Mouse (Mus musculus) naive thymus-derived CD4-positive, alpha-beta T cell, adult 5 months (primary cell): ENCODE measurements around the gene Mymk. TPM values are rescaled to one million over a fixed set of nuclear protein-coding genes. Genes with fewer than 3 reads are reported as not detected.

Experiments
- polyA plus RNA-seq: library from polyadenylated mRNA; unstranded; fragments of 100-300 nt; shearing (Covaris generic); gene quantifications from one replicate; pipeline ENCODE4 v1.2.1, GENCODE M21; 2017

The Mymk gene
- polyA plus RNA-seq: not detected

DNA sequence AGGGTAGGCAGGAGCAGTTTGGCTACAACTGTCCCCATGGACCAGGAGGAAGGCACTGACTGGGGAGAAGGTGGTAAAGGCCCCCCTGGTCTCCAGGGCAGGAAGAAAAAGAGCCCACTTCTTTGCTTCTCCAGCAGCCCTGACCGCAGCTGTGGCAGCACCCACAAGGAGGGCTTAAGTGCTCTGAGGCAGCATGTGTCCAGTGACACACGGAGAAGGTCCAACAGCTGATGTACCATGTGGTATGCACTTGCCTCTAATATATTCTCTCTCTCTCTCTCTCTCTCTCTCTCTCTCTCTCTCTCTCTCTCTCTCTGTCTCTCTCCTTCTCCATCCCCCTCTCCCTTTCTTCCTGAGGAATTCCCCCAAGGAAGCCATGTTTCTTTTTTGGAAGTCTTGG, at the start of gene Mymk:
Mymk (minus strand) TSS at position 202 of the 400 bp plus-strand sequence.

DNA sequence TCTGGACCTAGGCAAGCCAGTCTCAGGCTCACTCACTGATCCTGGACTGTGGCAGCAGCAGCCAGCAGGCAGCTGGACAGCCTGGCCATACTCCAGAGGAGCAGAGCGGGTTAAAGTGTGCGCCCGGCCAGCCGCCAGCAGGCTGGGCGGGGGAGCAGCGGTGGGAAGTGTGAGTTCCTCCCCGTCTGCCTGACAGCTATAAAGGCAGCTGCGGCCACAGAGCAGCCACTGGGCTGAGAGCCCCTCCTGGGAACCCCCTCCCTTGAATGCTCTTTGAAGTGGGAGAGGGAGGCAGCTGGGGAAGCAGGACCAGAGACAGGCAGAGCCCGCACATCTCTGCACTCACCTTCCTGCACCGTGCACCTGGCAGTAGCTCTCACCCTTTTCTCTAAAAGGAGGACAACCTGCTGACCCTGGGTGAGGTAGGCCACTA, 7.2 kb upstream of the Mymk start, which contains the start of gene Adamtsl2:
Adamtsl2 (plus strand) TSS at position 228 of the 433 bp plus-strand sequence.

DNA sequence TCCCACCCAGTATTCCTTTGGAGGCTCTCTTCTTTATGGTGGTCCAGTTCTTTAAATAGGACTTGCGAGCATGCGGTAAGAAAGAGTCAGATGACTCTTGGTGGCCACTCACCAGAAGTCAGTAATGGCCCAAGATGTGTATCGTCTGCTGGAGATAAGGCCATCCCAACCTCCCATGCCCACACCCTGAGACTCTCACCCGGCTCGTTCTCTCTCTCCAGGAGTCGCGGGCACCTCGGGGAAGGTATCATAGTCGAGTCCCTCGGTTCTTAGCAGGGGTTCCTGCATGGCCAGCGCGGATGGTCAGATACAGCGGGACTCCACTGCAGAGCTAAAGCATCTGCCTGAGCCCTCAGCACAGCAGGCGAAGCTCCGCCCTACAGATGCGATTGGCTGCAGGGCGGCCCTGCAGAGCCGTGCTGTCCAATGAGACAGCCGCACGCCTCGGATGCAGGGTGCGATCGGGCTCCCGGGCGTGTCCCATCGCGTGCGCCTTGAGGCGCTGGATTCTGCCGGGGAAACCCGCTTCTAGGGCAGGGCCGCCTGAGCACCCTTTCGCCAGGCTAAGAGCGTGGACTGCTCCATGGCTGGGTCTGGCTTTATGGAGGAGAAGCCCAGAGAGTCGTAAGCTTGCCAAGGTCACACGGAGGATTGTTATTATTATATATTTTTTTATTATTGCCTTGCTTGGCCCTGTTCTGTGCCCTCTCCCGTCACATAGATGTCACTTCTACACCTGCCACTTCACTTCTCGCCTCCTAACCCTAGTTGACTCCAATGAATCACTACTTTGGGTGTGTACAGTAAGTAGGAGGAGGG, 44.2 kb downstream of the Mymk start, which contains the start of gene Slc2a6:
Slc2a6 (minus strand) TSS at position 381 of the 819 bp plus-strand sequence.

Other genes with a start within 250 kb of the Mymk start
- gene Abo, start 207.2 kb downstream of the Mymk start, polyA plus RNA-seq: not detected
- 40.1 TPM for gene Surf6, start 169.3 kb downstream of the Mymk start, polyA plus RNA-seq
- 19.7 TPM for gene Med22, start 161.5 kb downstream of the Mymk start, polyA plus RNA-seq
- 329 TPM for gene Rpl7a, start 161.4 kb downstream of the Mymk start, polyA plus RNA-seq
- 81.8 TPM for gene Surf2, start 155.8 kb downstream of the Mymk start, polyA plus RNA-seq
- gene Surf1, start 155.6 kb downstream of the Mymk start, polyA plus RNA-seq: 60.7 TPM
- gene Surf4, start 138.3 kb downstream of the Mymk start, polyA plus RNA-seq: 132 TPM
- gene Stkld1, start 138.1 kb downstream of the Mymk start, polyA plus RNA-seq: 0.16 TPM
- gene Rexo4, start 107.8 kb downstream of the Mymk start, polyA plus RNA-seq: 54.8 TPM
- not detected for gene Adamts13, start 98.8 kb downstream of the Mymk start, polyA plus RNA-seq
- 25.2 TPM for gene Cacfd1, start 62.3 kb downstream of the Mymk start, polyA plus RNA-seq
- not detected for gene Slc2a6, start 44.2 kb downstream of the Mymk start, polyA plus RNA-seq
- gene Adamtsl2, start 7.2 kb upstream of the Mymk start, polyA plus RNA-seq: 0.09 TPM
- gene Fam163b, start 70.3 kb upstream of the Mymk start, polyA plus RNA-seq: not detected
- gene Dbh, start 93.1 kb upstream of the Mymk start, polyA plus RNA-seq: not detected
- gene Sardh, start 176.2 kb upstream of the Mymk start, polyA plus RNA-seq: 0.12 TPM